Mouse (Mus musculus) E14TG2a.4 (cell line): ENCODE data around the gene Rnf187.

ENCODE experiments used
- CTCF ChIP-seq: conservative IDR thresholded peaks from 2 replicates; pipeline ENCODE4 v1.5.1; 2014; ENCODE audit warnings: low read length
- NANOG ChIP-seq: IDR thresholded peaks from 2 replicates; pipeline ENCODE4 v1.6.1; 2014; ENCODE audit warnings: borderline replicate concordance, low read length, mixed read lengths
- POU5F1 ChIP-seq: IDR thresholded peaks from 2 replicates; pipeline ENCODE4 v1.6.1; 2014; ENCODE audit warnings: low read length, borderline replicate concordance

DNA sequence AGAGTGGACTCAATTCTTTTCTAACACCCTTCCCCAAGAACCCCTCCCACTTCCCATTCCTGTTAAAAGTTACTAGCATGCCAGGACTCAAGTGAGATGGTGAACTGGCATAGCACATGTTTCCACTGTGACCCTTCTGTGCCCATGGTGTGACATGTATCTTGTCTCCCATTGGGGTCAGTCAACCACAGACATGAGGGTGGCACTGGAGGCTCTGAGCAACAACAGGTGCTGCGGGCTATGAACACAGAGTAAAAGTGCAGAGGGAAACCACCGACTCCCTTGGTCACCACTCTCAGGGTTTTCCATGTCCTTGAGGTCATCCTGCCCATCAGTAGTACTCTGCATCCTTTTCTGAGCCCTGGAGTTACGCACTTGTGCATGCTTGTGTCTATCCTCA, 33.1 kb upstream of the Rnf187 start:
- TF ChIP-seq CTCF (no peak), NANOG (no peak), POU5F1 (no peak)
